Mouse (Mus musculus): ENCODE data around the gene Ccdc163. TPM values are rescaled to one million over a fixed set of nuclear protein-coding genes. Genes with fewer than 3 reads are reported as not detected.
"Not testable (repeated sequence)": the region's sequence is repeated elsewhere in the genome, so short reads cannot be mapped to it uniquely, and the experiment has no call there.

Gene Ccdc163
- 14.6 and 16.9 TPM in 2 replicates for polyA plus RNA-seq (2014; fragmentation: Nextera tagmentation; extraction: Ambion mirVana)

GRCm38 (mm10) chr4:116708201-116708764 lies at the start of gene Ccdc163, which contains the start of gene Mmachc:
Ccdc163 (plus strand) TSS chr4:116708509.
Mmachc (minus strand) TSS chr4:116708406.
- Histone ChIP-seq H3K36me3 (ENCODE audit: control insufficient read depth, insufficient read depth, low read length) (peaks cover 2% of the 10 kb centered on the region; the same call in 1 of the 2 replicates), H3K9me3 (replicated peaks; ENCODE audit: control insufficient read depth, low read length) (no peaks in the 10 kb centered on the region), H3K4me1 (ENCODE audit: control insufficient read depth, insufficient read depth, low read length) (peaks cover 12% of the 10 kb centered on the region), H3K27ac (ENCODE audit: low read depth, low read length) (no peak within 1 kb of the TSS), H3K4me2 (ENCODE audit: low read length) (peak within 1 kb of the TSS; percentile 85), H3K9ac (ENCODE audit: low read length) (peak within 1 kb of the TSS; percentile 66), H3K27me3 (replicated peaks; ENCODE audit: control insufficient read depth, insufficient read depth, low read length) (no peaks in the 10 kb centered on the region), H3K4me3 (ENCODE audit: low read depth, low read length) (peak within 1 kb of the TSS; percentile 54)
- under 1% methylated on average over 29 of the region's 29 CpGs for WGBS
- ATAC-seq: peak; percentile 99
- peak; percentile 100 for DNase-seq (ENCODE audit: low spot score)

GRCm38 (mm10) chr4:116659474-116659873 lies 48.8 kb upstream of the Ccdc163 start:
- DNase-seq (ENCODE audit: low spot score): peak; percentile 36
- H3K9me3 ChIP-seq (replicated peaks; ENCODE audit: control insufficient read depth, low read length): no peaks in the 10 kb centered on the region
- no peaks in the 10 kb centered on the region for H3K4me1 ChIP-seq (ENCODE audit: control insufficient read depth, insufficient read depth, low read length)
- H3K9ac ChIP-seq (ENCODE audit: low read length): no peak overlapping the region
- no peak overlapping the region for H3K4me2 ChIP-seq (ENCODE audit: low read length)
- no peak overlapping the region for H3K4me3 ChIP-seq (ENCODE audit: low read depth, low read length)
- H3K27ac ChIP-seq (ENCODE audit: low read depth, low read length): no peak overlapping the region
- no peak for ATAC-seq
- no peaks in the 10 kb centered on the region for H3K27me3 ChIP-seq (replicated peaks; ENCODE audit: control insufficient read depth, insufficient read depth, low read length)
- no peaks in the 10 kb centered on the region for H3K36me3 ChIP-seq (ENCODE audit: control insufficient read depth, insufficient read depth, low read length)
- WGBS: 41% methylated on average over 2 of the region's 2 CpGs

GRCm38 (mm10) chr4:116659916-116660315 lies 48.4 kb upstream of the Ccdc163 start:
- 85% methylated on average over 6 of the region's 6 CpGs for WGBS
- not testable (repeated sequence) for H3K27me3 ChIP-seq (replicated peaks; ENCODE audit: control insufficient read depth, insufficient read depth, low read length); H3K4me2 ChIP-seq (ENCODE audit: low read length); H3K36me3 ChIP-seq (ENCODE audit: control insufficient read depth, insufficient read depth, low read length); H3K9me3 ChIP-seq (replicated peaks; ENCODE audit: control insufficient read depth, low read length); H3K4me3 ChIP-seq (ENCODE audit: low read depth, low read length); H3K4me1 ChIP-seq (ENCODE audit: control insufficient read depth, insufficient read depth, low read length); ATAC-seq; H3K27ac ChIP-seq (ENCODE audit: low read depth, low read length); DNase-seq (ENCODE audit: low spot score); H3K9ac ChIP-seq (ENCODE audit: low read length)

GRCm38 (mm10) chr4:116660829-116661228 lies 47.5 kb upstream of the Ccdc163 start:
- ATAC-seq (no peak), DNase-seq (ENCODE audit: low spot score) (no peak)
- no peak overlapping the region for H3K27ac ChIP-seq (ENCODE audit: low read depth, low read length)
- no peak overlapping the region for H3K4me2 ChIP-seq (ENCODE audit: low read length)
- WGBS: 73% methylated on average over 6 of the region's 6 CpGs
- H3K9ac ChIP-seq (ENCODE audit: low read length): no peak overlapping the region
- H3K9me3 ChIP-seq (replicated peaks; ENCODE audit: control insufficient read depth, low read length): no peaks in the 10 kb centered on the region
- H3K4me3 ChIP-seq (ENCODE audit: low read depth, low read length): no peak overlapping the region
- no peaks in the 10 kb centered on the region for H3K4me1 ChIP-seq (ENCODE audit: control insufficient read depth, insufficient read depth, low read length)
- H3K36me3 ChIP-seq (ENCODE audit: control insufficient read depth, insufficient read depth, low read length): no peaks in the 10 kb centered on the region
- no peaks in the 10 kb centered on the region for H3K27me3 ChIP-seq (replicated peaks; ENCODE audit: control insufficient read depth, insufficient read depth, low read length)

GRCm38 (mm10) chr4:116661998-116662397 lies 46.3 kb upstream of the Ccdc163 start:
- no peaks in the 10 kb centered on the region for H3K4me1 ChIP-seq (ENCODE audit: control insufficient read depth, insufficient read depth, low read length)
- no peak for ATAC-seq
- H3K4me2 ChIP-seq (ENCODE audit: low read length): no peak overlapping the region
- no peak for DNase-seq (ENCODE audit: low spot score)
- no peak overlapping the region for H3K9ac ChIP-seq (ENCODE audit: low read length)
- WGBS: 89% methylated on average over 1 of the region's 1 CpGs
- H3K9me3 ChIP-seq (replicated peaks; ENCODE audit: control insufficient read depth, low read length): no peaks in the 10 kb centered on the region
- no peak overlapping the region for H3K4me3 ChIP-seq (ENCODE audit: low read depth, low read length)
- no peaks in the 10 kb centered on the region for H3K36me3 ChIP-seq (ENCODE audit: control insufficient read depth, insufficient read depth, low read length)
- no peaks in the 10 kb centered on the region for H3K27me3 ChIP-seq (replicated peaks; ENCODE audit: control insufficient read depth, insufficient read depth, low read length)
- H3K27ac ChIP-seq (ENCODE audit: low read depth, low read length): no peak overlapping the region

- Histone ChIP-seq H3K4me1 (ENCODE audit: control insufficient read depth, insufficient read depth, low read length) (no peaks in the 10 kb centered on the region), H3K9ac (ENCODE audit: low read length) (no peak overlapping the region), H3K36me3 (ENCODE audit: control insufficient read depth, insufficient read depth, low read length) (no peaks in the 10 kb centered on the region), H3K4me3 (ENCODE audit: low read depth, low read length) (no peak overlapping the region), H3K9me3 (replicated peaks; ENCODE audit: control insufficient read depth, low read length) (no peaks in the 10 kb centered on the region), H3K27me3 (replicated peaks; ENCODE audit: control insufficient read depth, insufficient read depth, low read length) (no peaks in the 10 kb centered on the region), H3K4me2 (ENCODE audit: low read length) (no peak overlapping the region), H3K27ac (ENCODE audit: low read depth, low read length) (no peak overlapping the region)
- no peak for DNase-seq (ENCODE audit: low spot score)
- no peak for ATAC-seq
- WGBS: 68% methylated on average over 4 of the region's 4 CpGs
Observed at GRCm38 (mm10) chr4:116666625-116667024, 41.7 kb upstream of the Ccdc163 start.

GRCm38 (mm10) chr4:116668145-116668544 lies 40.2 kb upstream of the Ccdc163 start:
- H3K9ac ChIP-seq (ENCODE audit: low read length): no peak overlapping the region
- no peaks in the 10 kb centered on the region for H3K4me1 ChIP-seq (ENCODE audit: control insufficient read depth, insufficient read depth, low read length)
- no peaks in the 10 kb centered on the region for H3K9me3 ChIP-seq (replicated peaks; ENCODE audit: control insufficient read depth, low read length)
- H3K4me2 ChIP-seq (ENCODE audit: low read length): no peak overlapping the region
- 66% methylated on average over 3 of the region's 3 CpGs for WGBS
- H3K36me3 ChIP-seq (ENCODE audit: control insufficient read depth, insufficient read depth, low read length): no peaks in the 10 kb centered on the region
- H3K27ac ChIP-seq (ENCODE audit: low read depth, low read length): no peak overlapping the region
- no peak for ATAC-seq
- DNase-seq (ENCODE audit: low spot score): no peak
- no peak overlapping the region for H3K4me3 ChIP-seq (ENCODE audit: low read depth, low read length)
- H3K27me3 ChIP-seq (replicated peaks; ENCODE audit: control insufficient read depth, insufficient read depth, low read length): no peaks in the 10 kb centered on the region

- DNase-seq (ENCODE audit: low spot score) (no peak), ATAC-seq (no peak)
- Histone ChIP-seq H3K27ac (ENCODE audit: low read depth, low read length) (no peak overlapping the region), H3K9ac (ENCODE audit: low read length) (no peak overlapping the region), H3K4me1 (ENCODE audit: control insufficient read depth, insufficient read depth, low read length) (no peaks in the 10 kb centered on the region), H3K27me3 (replicated peaks; ENCODE audit: control insufficient read depth, insufficient read depth, low read length) (no peaks in the 10 kb centered on the region), H3K4me2 (ENCODE audit: low read length) (no peak overlapping the region), H3K36me3 (ENCODE audit: control insufficient read depth, insufficient read depth, low read length) (no peaks in the 10 kb centered on the region), H3K4me3 (ENCODE audit: low read depth, low read length) (no peak overlapping the region), H3K9me3 (replicated peaks; ENCODE audit: control insufficient read depth, low read length) (no peaks in the 10 kb centered on the region)
- 69% methylated on average over 2 of the region's 2 CpGs for WGBS
Observed at GRCm38 (mm10) chr4:116669291-116669690, 39.0 kb upstream of the Ccdc163 start.

- DNase-seq (ENCODE audit: low spot score): no peak
- H3K4me2 ChIP-seq (ENCODE audit: low read length): no peak overlapping the region
Observed at GRCm38 (mm10) chr4:116672785-116673184, 35.5 kb upstream of the Ccdc163 start.

More at GRCm38 (mm10) chr4:116672785-116673184, 35.5 kb upstream of the Ccdc163 start:
- no peak overlapping the region for H3K4me3 ChIP-seq (ENCODE audit: low read depth, low read length)
- H3K27me3 ChIP-seq (replicated peaks; ENCODE audit: control insufficient read depth, insufficient read depth, low read length): no peaks in the 10 kb centered on the region
- ATAC-seq: no peak
- H3K4me1 ChIP-seq (ENCODE audit: control insufficient read depth, insufficient read depth, low read length): no peaks in the 10 kb centered on the region
- WGBS: 78% methylated on average over 2 of the region's 2 CpGs
- H3K9ac ChIP-seq (ENCODE audit: low read length): no peak overlapping the region
- H3K36me3 ChIP-seq (ENCODE audit: control insufficient read depth, insufficient read depth, low read length): no peaks in the 10 kb centered on the region
- H3K27ac ChIP-seq (ENCODE audit: low read depth, low read length): no peak overlapping the region
- H3K9me3 ChIP-seq (replicated peaks; ENCODE audit: control insufficient read depth, low read length): no peaks in the 10 kb centered on the region

Measured in forebrain, embryonic 14.5 days (tissue).